Mouse (Mus musculus): ENCODE results near the gene Gmcl1.

Gmcl1 gene

DNA sequence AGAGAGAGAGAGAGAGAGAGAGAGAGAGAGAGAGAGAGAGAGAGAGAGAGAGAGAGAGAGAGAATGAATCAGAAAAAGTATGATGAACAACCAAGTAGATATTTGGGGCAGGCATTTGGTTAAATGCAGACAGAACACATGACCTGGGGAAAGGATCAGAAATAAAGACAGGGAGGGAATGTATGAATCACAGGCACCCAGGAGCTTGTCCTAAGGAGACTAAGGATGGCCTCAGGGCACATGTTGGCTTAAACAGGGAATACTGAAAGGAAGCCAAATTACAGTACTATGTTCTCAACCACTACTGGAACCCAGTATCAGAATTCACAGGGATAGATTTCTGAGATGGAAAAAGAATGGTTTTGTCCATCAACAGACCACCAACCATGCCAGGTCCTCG is 46.2 kb downstream of the Gmcl1 start:
- no peak for TF ChIP-seq GATA4 (IDR thresholded peaks at IDR 0.05; ENCODE audit: insufficient replicate concordance, low read length)

DNA sequence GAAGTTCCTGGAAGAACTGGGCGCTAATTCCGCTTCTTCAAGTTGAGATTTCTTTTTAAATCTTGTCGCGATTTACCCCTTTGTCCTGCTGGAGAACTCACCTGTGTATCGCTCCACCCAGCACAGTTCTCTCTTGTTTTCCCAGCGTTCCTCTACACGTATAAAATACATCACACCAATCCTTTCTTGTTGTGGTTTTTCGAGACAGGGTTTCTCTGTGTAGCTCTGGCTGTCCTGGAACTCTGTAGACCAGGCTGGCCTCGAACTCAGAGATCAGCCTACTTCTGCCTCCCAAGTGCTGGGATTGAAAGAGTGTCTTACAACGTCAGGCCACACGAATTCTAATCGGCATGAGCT is 48.5 kb downstream of the Gmcl1 start:
- TF ChIP-seq GATA4 (IDR thresholded peaks at IDR 0.05; ENCODE audit: insufficient replicate concordance, low read length): no peak

DNA sequence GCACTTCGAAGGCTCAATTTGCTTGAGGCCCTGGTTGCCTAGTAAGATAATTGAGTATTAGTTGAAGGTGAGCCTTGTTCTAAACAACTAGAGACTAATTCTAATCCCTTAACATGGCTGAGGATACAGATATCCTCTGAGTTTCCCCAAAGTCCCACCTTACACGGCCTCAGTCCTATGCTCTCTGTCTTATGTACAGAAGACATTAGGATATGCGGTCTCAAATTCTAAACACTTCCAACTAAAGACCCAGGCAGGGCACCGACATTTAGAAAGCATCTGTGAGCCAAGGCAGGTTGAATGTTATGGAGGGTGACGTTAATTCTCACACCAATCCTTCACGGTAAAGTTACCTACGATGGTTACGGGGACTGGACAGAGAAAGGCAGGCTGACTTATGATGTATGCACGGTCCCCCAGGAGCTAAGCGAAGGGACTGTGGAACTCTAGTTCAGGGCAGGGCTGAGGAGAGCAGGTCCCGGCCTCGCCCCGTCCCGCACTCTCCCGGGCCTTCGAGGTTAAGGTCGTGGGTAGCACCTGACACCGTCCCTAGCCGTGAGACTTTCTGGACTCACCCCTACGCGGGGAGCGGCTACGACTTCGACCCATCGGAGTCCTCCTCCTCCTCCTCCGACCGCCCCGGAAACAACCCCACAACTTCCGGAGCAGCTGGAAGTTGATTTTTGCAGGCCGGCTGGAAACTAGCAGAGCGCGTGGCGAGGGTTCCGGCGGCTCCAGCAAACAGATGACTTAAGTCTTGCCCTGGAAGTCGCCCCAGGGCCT is 49.1 kb downstream of the Gmcl1 start, which contains the start of gene Snrnp27:
Gene Snrnp27, minus strand, starts transcription at position 651 of the 783 bp plus-strand sequence.
- no peak for TF ChIP-seq GATA4 (IDR thresholded peaks at IDR 0.05; ENCODE audit: insufficient replicate concordance, low read length)

DNA sequence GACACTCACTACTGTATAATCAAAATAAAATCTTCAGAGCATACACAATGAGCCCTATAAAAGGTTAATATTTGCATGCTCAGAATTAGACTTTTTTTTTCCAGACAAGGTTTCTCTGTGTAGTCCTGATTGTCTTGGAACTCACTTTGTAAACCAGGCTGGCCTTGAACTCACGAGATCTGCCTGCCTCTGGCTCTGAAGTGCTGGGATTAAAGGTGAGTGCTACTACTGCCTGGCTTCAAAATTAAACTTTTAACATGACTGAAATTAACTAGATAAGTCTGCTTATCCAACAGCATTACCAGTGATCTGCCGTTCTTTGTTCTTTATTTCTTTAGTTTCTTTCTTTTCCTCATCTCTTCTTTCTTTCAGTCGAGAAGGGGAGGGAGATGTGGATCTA is 51.9 kb downstream of the Gmcl1 start:
- TF ChIP-seq GATA4 (IDR thresholded peaks at IDR 0.05; ENCODE audit: insufficient replicate concordance, low read length): no peak

DNA sequence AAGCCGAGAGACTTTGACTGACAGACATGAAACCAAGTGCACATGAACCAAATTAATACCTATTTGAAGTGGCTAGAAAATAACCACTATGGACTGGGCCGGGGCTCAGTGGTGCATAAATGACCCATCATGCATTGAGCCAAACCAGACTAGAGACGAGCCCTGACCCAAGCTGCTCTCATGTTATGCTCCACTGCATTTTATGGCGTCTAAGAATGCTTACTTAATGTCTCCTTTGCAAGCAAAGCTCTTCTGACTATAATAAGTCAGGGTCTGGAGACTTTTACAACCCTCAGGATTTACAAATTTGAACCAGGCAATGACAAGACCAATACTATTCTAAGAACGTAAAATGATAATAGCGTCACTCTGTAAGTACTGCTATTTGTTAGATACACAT is 54.8 kb downstream of the Gmcl1 start:
- no peak for TF ChIP-seq GATA4 (IDR thresholded peaks at IDR 0.05; ENCODE audit: insufficient replicate concordance, low read length)

DNA sequence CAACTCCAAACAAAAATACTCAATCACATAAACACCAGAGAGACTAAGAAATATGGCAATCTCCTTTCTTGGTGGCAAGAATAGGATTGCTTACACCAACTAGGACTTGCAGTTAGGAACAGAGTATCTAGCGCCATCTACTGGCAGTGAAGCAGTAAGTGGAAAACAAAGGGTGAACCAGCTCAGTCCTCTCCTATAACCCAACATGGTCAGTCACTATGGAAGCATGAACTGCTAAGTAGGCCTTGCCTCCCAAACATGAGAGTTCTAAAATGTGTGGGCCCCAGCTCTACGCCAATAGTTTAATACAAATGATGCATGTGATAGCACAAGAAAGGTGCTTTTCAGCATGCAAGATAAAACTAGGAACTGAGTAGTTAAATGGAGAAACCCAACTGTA is 62.3 kb downstream of the Gmcl1 start:
- TF ChIP-seq GATA4 (IDR thresholded peaks at IDR 0.05; ENCODE audit: insufficient replicate concordance, low read length): no peak

DNA sequence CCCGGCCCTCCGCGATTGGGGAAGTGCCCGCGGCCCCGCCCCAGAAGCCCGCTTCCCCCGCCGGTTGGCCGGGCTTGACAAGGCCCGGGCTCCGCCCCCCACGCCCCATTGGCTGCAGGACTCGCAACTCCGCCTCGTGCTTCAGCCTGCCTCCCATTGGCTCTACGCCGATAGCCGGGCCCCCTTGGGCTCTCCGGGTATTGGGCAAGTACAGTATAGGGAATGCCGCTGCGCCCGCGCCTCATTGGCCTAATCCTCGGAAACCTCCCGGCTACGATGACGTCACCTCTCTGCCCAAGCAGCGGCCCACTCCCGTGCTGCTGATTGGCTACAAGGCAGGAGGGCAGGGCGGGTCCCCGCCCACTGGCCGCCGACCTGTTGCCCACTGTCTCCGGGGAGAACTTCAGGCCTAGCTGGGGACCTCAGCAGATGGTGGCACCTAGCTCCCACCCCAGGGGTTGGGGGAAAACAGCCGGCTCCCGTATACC is 63.9 kb downstream of the Gmcl1 start:
- peak; percentile 39; the same call in 1 of the 2 replicates for TF ChIP-seq GATA4 (IDR thresholded peaks at IDR 0.05; ENCODE audit: insufficient replicate concordance, low read length)

DNA sequence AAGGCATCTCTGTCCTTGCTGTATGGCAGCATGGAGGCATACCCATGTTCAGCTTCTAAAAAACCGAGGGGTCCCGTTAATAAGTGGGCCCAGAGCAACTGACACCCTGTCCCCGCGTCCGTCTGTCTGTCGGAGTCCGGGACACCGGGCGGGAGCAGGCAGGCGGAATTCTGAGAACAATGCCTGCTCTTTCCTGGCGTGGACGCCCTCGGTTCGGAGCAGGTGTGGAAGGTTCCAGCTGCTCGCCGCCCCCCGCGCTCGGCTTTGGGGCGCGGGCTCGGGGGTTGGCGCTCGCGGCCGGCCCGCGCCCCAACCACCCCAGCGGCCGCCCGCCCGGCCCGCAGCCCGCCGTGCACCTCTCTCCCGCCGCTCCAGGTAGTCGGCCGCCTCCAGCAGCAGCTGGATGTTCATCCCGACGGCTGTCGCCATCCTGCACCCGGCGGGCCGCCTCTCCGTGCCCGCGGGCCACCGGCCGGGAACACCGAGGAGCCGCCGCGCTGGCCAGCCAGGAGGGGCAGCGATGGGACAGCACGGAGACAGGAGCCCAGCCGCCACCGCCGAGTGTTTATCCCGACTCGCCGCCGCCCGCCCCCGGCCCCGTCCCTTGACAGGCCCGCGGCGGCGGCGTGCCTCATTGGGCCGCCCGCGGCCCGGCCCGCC is 64.5 kb downstream of the Gmcl1 start, which contains the start of gene Mxd1:
Gene Mxd1, minus strand, starts transcription at position 582 of the 660 bp plus-strand sequence.
- TF ChIP-seq GATA4 (IDR thresholded peaks at IDR 0.05; ENCODE audit: insufficient replicate concordance, low read length): no peak

DNA sequence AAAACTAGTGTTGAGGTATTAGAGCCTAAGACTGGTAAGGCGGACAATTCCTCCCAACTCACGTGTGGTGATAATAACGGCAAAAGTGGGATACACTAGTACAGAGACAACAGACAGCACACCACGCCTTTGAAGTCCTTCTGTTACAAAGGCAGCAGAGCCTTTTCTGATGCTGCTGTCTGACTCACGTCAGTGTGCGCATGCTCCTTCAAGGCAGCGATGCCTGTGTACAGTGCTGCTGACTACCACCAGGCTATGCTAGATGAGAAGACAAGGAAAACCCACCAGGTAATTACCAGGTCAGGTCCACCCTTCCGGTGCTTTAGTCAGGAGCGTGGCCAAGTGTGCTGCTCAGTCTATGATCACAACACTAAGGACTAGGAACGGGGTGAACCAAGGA is 66.1 kb downstream of the Gmcl1 start:
- TF ChIP-seq GATA4 (IDR thresholded peaks at IDR 0.05; ENCODE audit: insufficient replicate concordance, low read length): no peak

DNA sequence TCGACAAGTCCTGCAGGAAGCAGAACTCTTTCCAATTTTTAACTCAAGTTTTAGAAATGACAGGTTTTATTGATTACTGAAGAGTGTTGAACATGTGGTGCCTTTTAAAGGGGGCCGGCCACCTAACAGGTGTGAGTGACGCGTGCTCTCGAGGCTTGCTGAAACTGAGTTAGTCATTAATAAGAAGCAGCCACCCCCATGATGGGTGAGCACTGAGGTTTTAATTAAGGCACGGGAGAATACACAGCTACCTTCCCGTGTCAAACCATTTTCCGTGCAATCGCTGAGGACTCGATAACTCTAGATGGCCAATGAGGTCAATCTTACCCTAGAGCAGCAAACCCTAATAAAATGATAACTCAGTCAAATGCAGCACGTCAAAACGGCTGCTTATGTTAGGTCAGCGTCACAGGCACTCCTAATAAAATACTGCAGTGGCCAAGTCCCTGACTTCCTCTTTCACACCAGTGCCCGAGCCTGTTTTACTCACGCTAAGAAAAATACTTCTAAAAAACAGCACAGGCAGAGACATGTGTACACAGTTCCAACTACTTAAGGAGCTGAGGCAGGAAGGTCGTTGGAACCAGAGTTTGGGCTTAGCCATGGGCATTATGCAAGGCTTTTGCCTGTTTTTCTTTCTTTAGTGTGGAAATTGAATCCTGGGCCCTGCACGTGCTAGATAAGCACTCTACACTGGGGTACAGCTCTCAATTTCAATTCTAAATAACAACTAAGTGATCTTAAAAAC is 67.4 kb downstream of the Gmcl1 start:
- TF ChIP-seq GATA4 (IDR thresholded peaks at IDR 0.05; ENCODE audit: insufficient replicate concordance, low read length): no peak

DNA sequence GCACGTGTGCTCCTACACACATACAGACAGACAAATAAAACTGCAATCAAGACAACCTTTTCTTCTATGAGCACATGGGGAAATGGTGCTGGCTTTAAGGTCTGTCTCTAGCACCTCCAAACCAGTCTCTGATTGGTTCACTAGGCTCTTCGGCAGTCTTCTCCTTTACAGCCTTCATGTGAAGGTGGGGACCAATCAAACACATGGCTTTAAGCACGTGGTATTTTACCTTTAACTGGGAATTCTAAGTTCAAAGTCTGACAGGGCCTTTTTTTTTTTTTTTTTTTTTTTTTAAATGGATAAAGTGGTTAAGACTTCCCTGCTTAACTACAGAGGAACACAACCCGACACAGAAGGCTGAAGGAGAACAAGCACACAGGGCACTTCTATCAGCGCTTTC is 68.1 kb downstream of the Gmcl1 start:
- TF ChIP-seq GATA4 (IDR thresholded peaks at IDR 0.05; ENCODE audit: insufficient replicate concordance, low read length): no peak

DNA sequence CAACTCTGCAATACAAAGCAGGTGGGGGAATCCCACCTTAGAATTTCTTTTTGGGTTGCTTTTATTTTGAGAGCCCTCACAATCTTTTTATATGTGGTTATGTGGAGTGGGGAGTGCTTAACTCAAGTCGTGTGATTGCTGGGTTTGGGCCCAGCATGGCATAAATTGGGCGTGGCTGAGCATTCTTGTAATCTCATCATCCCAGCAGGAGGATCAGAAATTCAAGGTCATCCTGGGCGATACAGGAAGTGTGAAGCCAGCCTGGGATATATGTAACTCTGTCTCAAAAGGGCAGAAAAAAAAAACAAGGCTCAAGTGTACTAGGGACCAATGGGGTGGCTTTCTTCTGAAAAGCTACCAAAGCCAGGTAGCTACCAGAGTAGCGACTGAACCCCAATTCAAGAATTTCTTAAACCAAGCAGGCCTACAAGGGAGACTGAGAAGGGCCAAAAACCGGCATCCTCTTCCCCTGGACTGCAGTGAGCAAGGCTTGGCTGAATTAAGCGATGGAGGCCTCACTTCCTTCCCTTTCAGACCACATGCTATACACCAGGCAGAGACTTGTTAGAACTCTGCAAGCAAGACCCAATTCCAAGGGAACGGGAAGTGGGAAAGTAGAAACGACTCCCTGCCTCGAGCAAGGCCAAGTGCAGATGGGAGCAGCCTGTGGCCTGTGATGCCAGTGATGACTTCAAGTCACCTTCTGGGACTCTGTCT is 72.9 kb downstream of the Gmcl1 start:
- no peak for TF ChIP-seq GATA4 (IDR thresholded peaks at IDR 0.05; ENCODE audit: insufficient replicate concordance, low read length)

DNA sequence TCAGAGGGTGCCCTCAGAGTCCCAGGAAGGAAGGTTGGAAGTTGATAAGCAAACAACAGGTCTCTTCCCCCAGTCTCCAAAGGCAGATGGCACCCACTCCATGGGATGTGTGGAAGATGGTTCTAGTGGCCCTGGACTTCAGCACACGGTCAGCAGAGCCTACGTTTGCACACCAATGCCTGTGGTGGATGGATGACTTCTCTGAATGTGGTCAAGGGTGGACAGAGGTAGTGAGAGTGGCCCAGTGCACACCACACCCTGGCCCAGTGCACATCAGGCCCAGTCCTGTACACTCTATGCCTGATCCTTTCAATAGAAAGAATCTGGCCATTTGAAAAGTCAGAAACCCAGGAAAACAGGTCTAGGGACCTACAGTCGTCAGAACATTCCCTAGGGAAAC is 74.7 kb downstream of the Gmcl1 start:
- no peak for TF ChIP-seq GATA4 (IDR thresholded peaks at IDR 0.05; ENCODE audit: insufficient replicate concordance, low read length)

DNA sequence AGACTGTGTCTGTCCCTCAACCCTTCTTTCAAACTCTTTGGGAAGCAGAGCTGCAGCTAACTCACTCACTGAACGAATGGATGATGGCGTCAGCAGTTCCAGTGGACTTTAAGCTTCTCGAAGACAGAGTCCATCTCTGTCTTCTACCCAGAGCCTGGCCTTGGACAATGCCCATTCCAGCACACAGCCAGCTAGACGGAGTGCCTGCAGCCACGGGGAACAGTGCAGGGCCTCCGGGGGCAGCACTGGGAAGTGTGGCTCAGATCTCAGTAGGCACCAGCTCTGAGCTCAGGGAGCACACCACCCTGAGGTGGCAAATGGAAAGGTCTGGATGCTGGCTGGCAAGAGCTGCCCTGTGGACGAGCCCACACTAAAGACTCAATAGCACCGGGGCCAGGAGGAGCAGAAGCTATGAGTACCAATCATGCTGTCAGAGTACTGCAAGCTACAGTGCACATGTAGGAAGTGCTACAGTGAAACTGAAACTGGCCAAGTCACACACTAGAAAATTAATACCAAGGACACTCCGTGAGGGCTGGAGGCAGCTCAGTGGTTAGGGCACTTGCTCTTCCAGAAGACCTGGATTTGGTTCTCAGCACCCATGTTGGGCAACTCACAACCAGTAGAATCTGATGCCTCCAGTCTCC is 78.8 kb downstream of the Gmcl1 start:
- TF ChIP-seq GATA4 (IDR thresholded peaks at IDR 0.05; ENCODE audit: insufficient replicate concordance, low read length): no peak

DNA sequence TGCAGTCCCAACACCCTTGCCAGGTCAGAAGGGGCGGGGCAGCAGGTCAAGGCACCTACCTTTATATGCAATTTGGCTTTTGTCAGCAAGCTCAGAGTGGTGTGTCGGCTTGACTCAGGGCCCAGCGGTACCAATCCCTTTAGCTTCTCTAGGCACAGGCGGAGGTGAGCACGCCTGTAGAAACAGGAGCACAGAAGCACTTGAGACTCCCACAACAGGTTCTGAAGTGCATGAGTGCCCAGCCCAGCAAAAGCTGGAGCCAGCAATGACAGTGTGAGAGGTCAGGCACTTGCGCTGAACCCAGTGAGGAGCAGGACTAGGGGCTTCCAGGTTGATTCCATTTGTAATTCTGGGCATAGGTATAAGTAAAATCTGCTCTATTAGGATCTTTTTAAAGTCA is 80.2 kb downstream of the Gmcl1 start:
- no peak for TF ChIP-seq GATA4 (IDR thresholded peaks at IDR 0.05; ENCODE audit: insufficient replicate concordance, low read length)
